10 mouse cellular contexts compared by ENCODE assay signal in the genomic region with DNA sequence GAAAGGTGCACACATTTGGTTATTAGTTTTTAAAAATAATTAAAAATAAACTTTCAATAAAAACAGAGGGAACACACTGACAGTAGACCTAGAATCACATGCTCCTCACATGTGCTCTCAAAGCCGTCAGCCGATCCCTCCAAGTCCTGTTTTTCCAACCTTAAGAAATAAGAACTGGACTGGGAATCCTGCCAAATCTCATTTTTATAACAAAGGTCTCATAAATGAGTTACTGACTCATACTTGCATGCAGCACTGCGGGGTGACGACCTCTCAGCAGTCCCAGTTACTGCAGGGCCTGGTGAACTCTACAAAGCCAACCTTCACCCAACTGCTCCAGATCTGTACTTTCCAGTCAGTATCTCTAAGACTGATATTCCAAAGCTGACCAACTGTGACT. TPM values are rescaled to one million over a fixed set of nuclear protein-coding genes. Genes with fewer than 3 reads are reported as not detected.
DNase-seq lines count a peak whose midpoint lies in the region; ATAC-seq and TF ChIP-seq lines count a peak whose summit lies in the region.
"Had no signal": no experiment of that assay in that cellular context is flagged by ENCODE, and none has a peak within 500 bp of the region (broad histone marks: within the 10 kb centered on the region; RNA-seq: fewer than 3 reads in every experiment).

No protein-coding gene starts in this region.

- TF ChIP-seq CTCF in forebrain, postnatal 0 days (IDR thresholded peaks at IDR 0.05; ENCODE audit: low read depth): no peak

- no peak for DNase-seq in forebrain, postnatal 0 days
- no peak for DNase-seq in forebrain, embryonic 10.5 days (ENCODE audit: extremely low spot score, low spot score)
- peak; percentile 42 for DNase-seq in 3134 (ENCODE audit: extremely low read depth, insufficient read length, low spot score)
- DNase-seq in fibroblast of lung, adult 2 months (ENCODE audit: low read depth): peak; percentile 67
- peak; percentile 73 to 91 for DNase-seq in kidney, postnatal 25 days
- DNase-seq in layer of hippocampus, adult 9-10 months (ENCODE audit: low spot score): no peak
- DNase-seq in left cerebral cortex, adult 9 months (ENCODE audit: low spot score in 2 of 2): no peak

- H3K27me3 ChIP-seq in forebrain, postnatal 0 days (ENCODE audit: insufficient read depth, low read length): no peaks in the 10 kb centered on the region
- no peaks in the 10 kb centered on the region for H3K27me3 ChIP-seq in forebrain, embryonic 10.5 days (ENCODE audit: poor library complexity, severe bottlenecking)
- H3K27me3 ChIP-seq: embryonic facial prominence, embryonic 15.5 days had no signal

- H3K4me2 ChIP-seq in forebrain, postnatal 0 days (ENCODE audit: low read depth): no peak overlapping the region
- H3K4me2 ChIP-seq: embryonic facial prominence, embryonic 15.5 days; midbrain, embryonic 11.5 days had no signal

- H3K4me1 ChIP-seq in forebrain, postnatal 0 days (ENCODE audit: insufficient read depth): no peaks in the 10 kb centered on the region
- H3K4me1 ChIP-seq in forebrain, embryonic 10.5 days: peaks cover 10% of the 10 kb centered on the region

- H3K9me3 ChIP-seq in forebrain, postnatal 0 days (ENCODE audit: low read length): no peaks in the 10 kb centered on the region
- H3K9me3 ChIP-seq in forebrain, embryonic 10.5 days: no peaks in the 10 kb centered on the region
- H3K9me3 ChIP-seq: embryonic facial prominence, embryonic 15.5 days had no signal

- H3K9ac ChIP-seq in forebrain, postnatal 0 days: no peak overlapping the region
- H3K9ac ChIP-seq: embryonic facial prominence, embryonic 15.5 days had no signal

- H3K4me3 ChIP-seq in forebrain, postnatal 0 days (ENCODE audit: low read depth, low read length): no peak overlapping the region
- no peak overlapping the region for H3K4me3 ChIP-seq in forebrain, embryonic 10.5 days
- H3K4me3 ChIP-seq: embryonic facial prominence, embryonic 15.5 days had no signal

- ATAC-seq in forebrain, postnatal 0 days: 0 out of 2 replicates have a peak, but pooled peaks have one; percentile 10
- ATAC-seq in megakaryocyte, adult 5-6 weeks (ENCODE audit: poor library complexity, severe bottlenecking): no peak

- H3K27ac ChIP-seq in forebrain, postnatal 0 days (ENCODE audit: low read depth, low read length): no peak overlapping the region
- H3K27ac ChIP-seq in forebrain, embryonic 10.5 days: no peak overlapping the region
- H3K27ac ChIP-seq: embryonic facial prominence, embryonic 15.5 days had no signal

- H3K36me3 ChIP-seq in forebrain, postnatal 0 days (ENCODE audit: insufficient read depth): no peaks in the 10 kb centered on the region; the same call in 1 of the 2 replicates
- no peaks in the 10 kb centered on the region for H3K36me3 ChIP-seq in forebrain, embryonic 10.5 days (replicated peaks)
- H3K36me3 ChIP-seq: embryonic facial prominence, embryonic 15.5 days had no signal

- 38% methylated on average over 4 of the region's 4 CpGs for WGBS in forebrain, postnatal 0 days
- WGBS in forebrain, embryonic 10.5 days: 91% methylated on average over 4 of the region's 4 CpGs

RNA-seq across cellular contexts. Expression of a gene that starts 58.5 kb away (rescaled TPM):
- total RNA-seq in forebrain, postnatal 0 days (2014; rRNA removed): 289 and 328 TPM in 2 replicates
- 108 and 150 TPM in 2 replicates for polyA plus RNA-seq in forebrain, postnatal 0 days (2015; fragmentation: Nextera tagmentation; extraction: Ambion mirVana)
- polyA plus RNA-seq in forebrain, embryonic 10.5 days (2016; fragmentation: Nextera tagmentation; extraction: Ambion mirVana): 57.3 and 59.4 TPM in 2 replicates
- total RNA-seq in megakaryocyte, adult 5-6 weeks (2015): 82.9 and 85.0 TPM in 2 replicates
- 119 and 134 TPM in 2 replicates for total RNA-seq in megakaryocyte, adult 5-6 weeks (2017)

Comparison
In these comparisons a context has a peak if more than half of its experiments do, and no peak if none do; other contexts are left out.
1. DNase-seq: peak in 3134 (single experiment), fibroblast of lung, adult 2 months (single experiment) and kidney, postnatal 25 days (2 of 2); none in forebrain, postnatal 0 days (single experiment), forebrain, embryonic 10.5 days (single experiment), layer of hippocampus, adult 9-10 months (single experiment) and left cerebral cortex, adult 9 months (0 of 2).